Mouse (Mus musculus) olfactory bulb, adult 2 months (tissue): ENCODE results near the gene Rnf4.

Experiments used
- CTCF ChIP-seq: fragments of 200-500 bp; IDR thresholded peaks from 2 replicates; pipeline ENCODE4 v1.5.1; 2012; ENCODE audit warnings: low read depth, mild to moderate bottlenecking, low read length, moderate library complexity; ENCODE audit not compliant: insufficient read depth
- POLR2A ChIP-seq: fragments of 200-500 bp; IDR thresholded peaks from 2 replicates; pipeline ENCODE4 v1.6.1; 2012; ENCODE audit warnings: mild to moderate bottlenecking, low read depth, low read length, moderate library complexity; ENCODE audit not compliant: insufficient read depth

GRCm38 (mm10) chr5:34286516-34286915 lies 49.6 kb upstream of the Rnf4 start:
- TF ChIP-seq CTCF: no peak
- TF ChIP-seq POLR2A: no peak
